Mouse (Mus musculus): ENCODE results near the gene Per2. TPM values are rescaled to one million over a fixed set of nuclear protein-coding genes. Genes with fewer than 3 reads are reported as not detected.
A peak's percentile ranks its signal among the peaks of the same experiment; 100 is the strongest.

Gene Per2
- polyA plus RNA-seq, 1 experiment from 2014 or later = 2.4 TPM

DNA sequence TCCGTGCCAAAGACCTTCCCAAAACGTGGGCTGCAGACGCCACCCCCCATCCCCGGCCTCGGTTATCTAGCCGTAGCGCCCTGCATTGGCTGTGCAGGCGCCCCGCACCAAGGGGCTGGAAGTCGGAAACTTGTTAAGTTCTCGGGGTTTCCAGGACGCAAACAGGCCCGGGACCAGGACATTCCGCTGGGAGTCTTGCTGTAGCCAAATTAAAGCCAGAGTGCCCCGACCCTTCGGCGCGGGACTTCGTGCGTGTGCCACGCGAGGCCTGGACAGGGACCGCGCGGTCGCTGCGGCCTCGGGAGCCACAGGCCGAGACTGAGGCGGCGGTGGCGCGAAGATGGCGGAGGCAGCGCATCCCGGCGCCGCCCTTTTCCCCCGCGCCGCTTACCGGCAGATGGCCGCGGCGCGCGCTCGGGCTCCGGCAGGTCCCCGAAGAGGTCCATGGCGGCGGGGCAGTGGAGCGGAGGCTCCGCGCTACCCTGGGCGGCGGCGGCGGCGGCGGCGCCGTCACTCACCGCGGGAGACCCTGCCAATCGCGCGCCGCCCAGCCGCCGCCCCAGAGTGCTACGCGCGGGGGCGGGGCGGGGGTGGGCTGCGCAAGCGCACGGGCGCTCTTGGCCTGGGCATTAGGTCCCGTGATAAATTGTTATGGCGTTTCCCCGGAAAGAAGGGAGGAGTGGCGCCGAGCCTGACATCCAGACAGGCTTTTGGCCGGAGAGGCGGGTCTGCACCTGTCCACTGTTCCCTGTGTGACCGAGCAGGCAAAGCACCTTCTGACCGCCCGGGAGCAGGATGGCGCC lies 60.7 kb downstream of the Per2 start, which contains the start of gene Ilkap:
Gene Ilkap, minus strand, starts transcription at position 556 of the 803 bp plus-strand sequence.
- Histone ChIP-seq H3K4me1 (peaks cover 18% of the 10 kb centered on the region), H3K4me3 (peak within 1 kb of the TSS; percentile 80), H3K27ac (peak within 1 kb of the TSS; percentile 96), H3K36me3 (peaks cover 33% of the 10 kb centered on the region), H3K27me3 (ENCODE audit: low read depth, poor library complexity, severe bottlenecking) (no peaks in the 10 kb centered on the region), H3K9me3 (replicated peaks) (no peaks in the 10 kb centered on the region)
- under 1% methylated on average over 90 of the region's 91 CpGs for WGBS
- peak; percentile 90 for DNase-seq (ENCODE audit: low spot score)

DNA sequence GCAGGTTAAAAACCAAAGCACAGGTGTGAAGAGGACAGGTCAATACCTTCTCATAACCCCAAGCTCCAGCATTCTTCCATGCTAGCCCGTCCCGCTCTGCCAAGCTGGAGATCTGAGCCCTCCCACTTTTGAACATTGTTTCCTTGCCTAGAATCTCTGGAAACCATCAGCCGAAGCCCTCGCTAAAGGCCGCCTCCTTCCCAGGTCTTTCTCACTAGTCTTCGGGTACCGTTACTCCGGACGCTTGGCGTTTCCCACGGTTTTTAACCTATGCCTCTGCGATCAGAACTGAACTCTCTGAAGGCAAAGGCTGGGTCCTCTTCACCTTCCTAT lies 61.2 kb downstream of the Per2 start:
- Histone ChIP-seq H3K4me1 (peaks cover 18% of the 10 kb centered on the region), H3K27ac (peak overlapping the region; percentile 96), H3K9me3 (replicated peaks) (no peaks in the 10 kb centered on the region), H3K4me3 (peak overlapping the region; percentile 80), H3K27me3 (ENCODE audit: low read depth, poor library complexity, severe bottlenecking) (no peaks in the 10 kb centered on the region), H3K36me3 (peaks cover 38% of the 10 kb centered on the region)
- no peak for DNase-seq (ENCODE audit: low spot score)
- 2% methylated on average over 12 of the region's 12 CpGs for whole genome bisulfite sequencing

DNA sequence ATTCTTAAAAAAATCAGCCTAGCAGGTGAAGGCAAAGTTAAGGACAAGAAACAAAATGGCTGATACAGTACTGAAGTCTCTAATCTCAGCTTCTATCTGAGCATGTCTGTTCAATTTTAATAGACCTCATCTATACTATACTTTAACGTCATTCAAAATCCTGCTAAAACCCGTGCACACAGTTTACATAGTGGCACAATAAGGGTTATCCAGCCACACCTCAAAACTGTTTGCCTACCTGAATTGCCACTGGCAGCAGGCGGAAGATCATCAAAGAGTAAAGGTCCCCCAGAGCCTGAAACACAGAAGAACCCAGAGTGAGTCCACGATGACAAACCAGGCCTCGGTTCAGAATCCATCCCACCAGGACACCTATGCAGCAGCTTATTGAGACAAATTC lies 68.8 kb downstream of the Per2 start:
- Histone ChIP-seq H3K4me1 (no peaks in the 10 kb centered on the region), H3K27me3 (ENCODE audit: low read depth, poor library complexity, severe bottlenecking) (no peaks in the 10 kb centered on the region), H3K4me3 (no peak overlapping the region), H3K27ac (no peak overlapping the region), H3K36me3 (peaks cover 100% of the 10 kb centered on the region), H3K9me3 (replicated peaks) (no peaks in the 10 kb centered on the region)
- no peak for DNase-seq (ENCODE audit: low spot score)
- WGBS = 94% methylated on average over 5 of the region's 5 CpGs

DNA sequence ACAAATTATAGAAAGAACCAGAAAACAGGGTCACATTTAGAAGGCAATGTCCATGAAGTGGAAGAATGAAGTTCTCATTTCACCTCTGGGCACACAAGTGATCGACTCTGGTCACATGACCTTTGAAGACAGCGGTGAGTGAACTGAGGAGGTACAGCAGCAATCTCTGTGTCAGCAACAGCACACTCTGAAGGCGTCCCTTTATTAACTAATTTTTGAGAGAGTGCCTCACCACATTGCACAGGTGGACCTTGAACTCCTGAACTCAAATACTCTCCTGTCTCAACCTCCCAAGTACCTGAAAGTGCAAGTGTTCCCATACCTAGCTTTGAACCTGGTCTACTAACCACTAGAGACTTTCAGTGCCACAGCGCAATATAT lies 78.0 kb downstream of the Per2 start:
- 92% methylated on average over 4 of the region's 4 CpGs for WGBS
- no peaks in the 10 kb centered on the region for H3K27me3 ChIP-seq (ENCODE audit: low read depth, poor library complexity, severe bottlenecking)
- H3K9me3 ChIP-seq (replicated peaks) = no peaks in the 10 kb centered on the region
- peaks cover 96% of the 10 kb centered on the region for H3K36me3 ChIP-seq
- no peak overlapping the region for H3K27ac ChIP-seq
- no peaks in the 10 kb centered on the region for H3K4me1 ChIP-seq
- no peak overlapping the region for H3K4me3 ChIP-seq
- DNase-seq (ENCODE audit: low spot score) = no peak

DNA sequence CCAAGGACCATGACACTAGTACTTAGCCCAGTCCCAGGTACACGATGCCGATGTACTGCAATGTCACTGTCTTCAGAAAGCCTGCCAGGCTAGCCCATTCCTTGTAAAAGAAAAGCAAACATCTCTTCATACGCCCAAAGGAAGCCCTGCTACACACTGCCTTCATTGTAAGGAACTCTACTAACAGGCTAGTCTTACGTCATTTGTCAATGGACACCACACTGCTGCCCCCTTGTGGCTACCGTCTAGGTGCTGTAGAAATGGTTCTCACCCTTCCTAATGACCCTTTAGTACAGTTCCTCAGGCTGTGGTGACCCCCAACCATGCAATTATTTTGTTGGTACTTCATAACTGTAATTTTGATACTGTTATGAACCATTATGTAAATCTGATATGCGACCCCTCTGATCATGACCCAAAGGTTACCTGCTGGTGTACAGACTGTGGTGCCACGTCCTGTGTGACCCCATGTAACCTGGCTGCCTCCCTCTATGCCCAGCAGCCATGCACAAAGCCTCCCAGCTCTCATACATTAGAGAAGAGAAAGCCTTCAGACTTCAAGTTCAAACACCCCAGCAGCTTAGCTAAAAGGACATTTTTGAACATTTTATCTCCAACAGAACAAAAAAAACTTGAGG lies 78.6 kb downstream of the Per2 start:
- Histone ChIP-seq H3K4me1 (no peaks in the 10 kb centered on the region), H3K27ac (no peak overlapping the region), H3K9me3 (replicated peaks) (no peaks in the 10 kb centered on the region), H3K36me3 (peaks cover 96% of the 10 kb centered on the region), H3K27me3 (ENCODE audit: low read depth, poor library complexity, severe bottlenecking) (no peaks in the 10 kb centered on the region), H3K4me3 (no peak overlapping the region)
- DNase-seq (ENCODE audit: low spot score) = peak; percentile 78
- WGBS = 68% methylated on average over 7 of the region's 7 CpGs

DNA sequence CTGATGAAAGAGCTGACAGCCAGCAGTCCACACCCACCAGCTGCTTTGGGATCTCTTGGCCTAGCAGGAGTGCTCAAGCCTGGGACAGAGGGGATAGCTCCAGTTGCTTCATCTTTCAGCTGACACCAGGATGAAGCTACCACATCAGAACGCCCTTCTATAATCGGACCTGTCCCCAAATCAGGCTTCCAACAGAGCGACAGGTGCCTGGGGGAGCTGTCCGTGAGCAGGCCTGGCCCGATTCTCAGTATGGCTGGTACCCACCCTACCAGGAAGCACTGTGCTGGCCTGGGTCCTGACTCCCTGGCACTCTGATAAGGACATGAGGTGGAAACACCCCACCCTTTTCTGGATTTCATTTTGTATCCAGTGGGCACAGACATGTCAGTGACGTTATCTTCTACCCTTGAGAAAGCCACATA lies 85.7 kb downstream of the Per2 start:
- 96% methylated on average over 6 of the region's 6 CpGs for WGBS
- Histone ChIP-seq H3K9me3 (replicated peaks) (no peaks in the 10 kb centered on the region), H3K27ac (no peak overlapping the region), H3K4me1 (no peaks in the 10 kb centered on the region), H3K4me3 (no peak overlapping the region), H3K36me3 (peaks cover 93% of the 10 kb centered on the region), H3K27me3 (ENCODE audit: low read depth, poor library complexity, severe bottlenecking) (0 out of 2 replicates have a peak, but pooled peaks cover under 1% of the 10 kb centered on the region)
- no peak for DNase-seq (ENCODE audit: low spot score)

DNA sequence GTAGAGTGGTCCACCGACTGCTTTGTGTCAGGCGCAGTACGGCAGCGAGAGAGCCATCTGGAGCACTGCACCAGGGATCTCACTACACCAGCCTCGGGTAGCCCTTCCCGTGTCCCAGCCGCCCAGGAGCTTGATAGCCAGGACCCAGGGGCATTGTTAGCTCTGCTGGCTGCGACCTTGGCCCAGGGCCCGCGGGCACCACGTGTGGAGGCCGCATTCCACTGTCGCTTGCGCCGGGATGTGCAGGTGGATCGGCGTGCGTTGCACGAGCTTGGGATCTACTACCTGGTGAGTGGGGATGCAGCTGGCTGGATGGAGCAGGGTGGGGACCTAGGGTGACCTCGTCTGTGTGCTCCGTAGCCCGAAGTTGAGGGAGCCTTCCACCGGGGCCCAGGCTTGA lies 89.1 kb downstream of the Per2 start:
- no peak overlapping the region for H3K27ac ChIP-seq
- H3K27me3 ChIP-seq (ENCODE audit: low read depth, poor library complexity, severe bottlenecking) = peaks cover 34% of the 10 kb centered on the region
- peaks cover 60% of the 10 kb centered on the region for H3K36me3 ChIP-seq
- no peak for DNase-seq (ENCODE audit: low spot score)
- H3K4me1 ChIP-seq = peaks cover 18% of the 10 kb centered on the region
- no peaks in the 10 kb centered on the region for H3K9me3 ChIP-seq (replicated peaks)
- 88% methylated on average over 23 of the region's 23 CpGs for WGBS
- no peak overlapping the region for H3K4me3 ChIP-seq

DNA sequence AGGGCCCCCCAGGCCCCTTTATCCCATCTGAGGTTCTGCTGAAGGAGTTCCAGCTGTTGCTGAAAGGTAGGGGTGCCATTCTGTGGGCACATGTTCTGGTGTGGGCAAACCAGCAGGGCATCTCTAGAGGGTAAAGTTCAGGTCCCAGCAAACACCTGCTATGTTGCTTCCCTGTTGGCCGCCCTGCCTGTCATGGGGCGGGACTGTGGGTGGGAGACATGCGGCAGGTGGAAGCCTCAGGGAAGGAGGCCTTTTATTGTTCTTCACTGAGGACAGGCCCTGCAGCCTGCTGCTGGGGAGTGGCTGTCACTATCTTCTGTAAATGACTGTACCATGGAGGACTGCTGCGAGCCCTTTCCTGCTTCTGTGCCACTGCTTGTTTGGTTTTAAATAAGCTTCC lies 89.7 kb downstream of the Per2 start:
- H3K36me3 ChIP-seq = peaks cover 53% of the 10 kb centered on the region
- H3K27ac ChIP-seq = no peak overlapping the region
- H3K4me3 ChIP-seq = no peak overlapping the region
- 0 out of 2 replicates have a peak, but pooled peaks cover 2% of the 10 kb centered on the region for H3K9me3 ChIP-seq (replicated peaks)
- 74% methylated on average over 4 of the region's 4 CpGs for WGBS
- H3K27me3 ChIP-seq (ENCODE audit: low read depth, poor library complexity, severe bottlenecking) = peaks cover 39% of the 10 kb centered on the region
- peaks cover 18% of the 10 kb centered on the region for H3K4me1 ChIP-seq
- DNase-seq (ENCODE audit: low spot score) = no peak

DNA sequence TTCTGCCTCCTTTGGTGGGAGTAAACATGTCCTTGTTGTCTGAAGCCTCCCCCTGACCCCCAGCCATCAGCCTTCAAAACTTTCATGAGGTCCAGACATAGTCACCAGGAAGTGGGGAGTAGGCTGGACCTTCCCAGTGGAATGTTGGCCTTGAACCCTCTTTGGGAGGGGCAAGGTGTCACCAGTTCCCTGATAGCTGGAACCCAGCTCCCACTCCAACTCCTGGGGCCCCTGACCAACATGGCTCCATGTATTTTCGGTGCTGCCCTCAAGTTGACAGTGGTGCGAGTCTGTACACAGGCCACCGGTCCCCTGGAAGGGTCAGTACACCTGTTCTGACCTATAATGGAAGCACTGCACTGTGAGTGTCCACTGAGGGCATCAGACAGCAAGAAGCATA lies 91.8 kb downstream of the Per2 start:
- Histone ChIP-seq H3K4me1 (peaks cover 18% of the 10 kb centered on the region), H3K4me3 (no peak overlapping the region), H3K27me3 (ENCODE audit: low read depth, poor library complexity, severe bottlenecking) (peaks cover 39% of the 10 kb centered on the region), H3K27ac (no peak overlapping the region), H3K9me3 (replicated peaks) (0 out of 2 replicates have a peak, but pooled peaks cover 5% of the 10 kb centered on the region), H3K36me3 (peaks cover 32% of the 10 kb centered on the region)
- WGBS = 92% methylated on average over 3 of the region's 3 CpGs
- DNase-seq (ENCODE audit: low spot score) = no peak

DNA sequence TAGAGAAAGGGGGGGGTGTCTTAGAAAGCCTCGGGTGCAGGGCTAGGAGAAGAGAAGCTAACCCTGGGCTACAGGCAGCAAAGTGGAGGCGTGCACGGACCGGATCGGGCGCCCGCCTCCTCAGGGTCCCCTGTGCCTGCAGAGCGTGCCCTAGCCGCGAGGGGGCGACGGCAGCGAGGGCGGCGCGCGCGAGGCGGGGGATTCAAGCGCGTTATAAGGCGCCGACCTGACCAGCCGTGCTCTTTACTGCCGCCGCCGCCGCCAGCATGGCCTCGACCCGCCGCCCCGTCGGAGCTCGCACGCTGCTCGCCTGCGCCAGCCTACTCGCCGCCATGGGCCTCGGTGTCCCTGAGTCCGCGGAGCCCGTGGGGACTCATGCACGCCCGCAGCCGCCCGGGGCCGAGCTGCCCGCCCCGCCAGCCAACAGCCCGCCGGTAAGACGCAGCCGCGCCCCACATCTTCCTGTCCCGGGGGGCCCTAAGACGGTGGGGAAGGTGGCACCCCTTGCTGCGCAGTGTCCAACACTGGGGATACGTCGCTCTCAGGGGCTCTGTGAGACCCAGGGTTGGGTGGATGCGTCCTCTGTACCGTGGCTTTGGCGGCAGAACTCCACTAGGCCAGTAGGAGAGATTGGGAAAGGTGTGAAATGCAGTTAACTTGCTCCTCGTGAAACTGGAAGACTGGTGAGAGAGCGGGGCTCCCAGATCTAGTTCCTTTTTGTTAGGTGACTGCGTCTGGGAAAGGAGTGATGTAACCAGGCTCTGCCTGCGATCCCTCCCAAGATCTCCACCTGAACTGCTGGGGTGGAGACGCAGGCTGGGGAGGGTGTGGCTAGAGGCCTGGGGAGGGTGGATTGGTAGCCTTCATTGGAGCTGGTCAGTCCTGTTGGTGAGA lies 92.7 kb downstream of the Per2 start, which contains the start of gene Erfe:
Gene Erfe, plus strand, starts transcription at position 216 of the 894 bp plus-strand sequence.
- peaks cover 39% of the 10 kb centered on the region for H3K27me3 ChIP-seq (ENCODE audit: low read depth, poor library complexity, severe bottlenecking)
- H3K4me1 ChIP-seq = peaks cover 18% of the 10 kb centered on the region
- under 1% methylated on average over 68 of the region's 68 CpGs for WGBS
- peaks cover 24% of the 10 kb centered on the region for H3K36me3 ChIP-seq
- H3K4me3 ChIP-seq = peak within 1 kb of the TSS; percentile 65
- H3K27ac ChIP-seq = peak within 1 kb of the TSS; percentile 85
- 0 out of 2 replicates have a peak, but pooled peaks cover 5% of the 10 kb centered on the region for H3K9me3 ChIP-seq (replicated peaks)
- DNase-seq (ENCODE audit: low spot score) = peak; percentile 84

Data from limb, embryonic 10.5 days (tissue).